Mouse (Mus musculus): ENCODE measurements around the gene Tdrd12. TPM values are rescaled to one million over a fixed set of nuclear protein-coding genes. Genes with fewer than 3 reads are reported as not detected.

Tdrd12 gene
- polyA plus RNA-seq (2012; rRNA removed; ENCODE audit: low replicate concordance), result 0.03 TPM in 1 of 2 replicates, not detected in the other

GRCm38 (mm10) chr7:35537562-35537961 lies at the start of gene Tdrd12:
Gene Tdrd12 (minus strand): TSS chr7:35537745.

GRCm38 (mm10) chr7:35586055-35586905 lies 48.7 kb upstream of the Tdrd12 start, which contains the start of gene Ankrd27:
Gene Ankrd27 (plus strand): TSS chr7:35586244.

GRCm38 (mm10) chr7:35585191-35586054 lies 47.9 kb upstream of the Tdrd12 start, which contains the start of gene Rgs9bp:
Gene Rgs9bp (minus strand): TSS chr7:35585582.

GRCm38 (mm10) chr7:35556205-35556603 lies 18.7 kb upstream of the Tdrd12 start, which contains the start of gene Nudt19:
Gene Nudt19 (minus strand): TSS chr7:35556304.

GRCm38 (mm10) chr7:35447996-35448846 lies 89.3 kb downstream of the Tdrd12 start, which contains the start of gene Slc7a9:
Gene Slc7a9 (plus strand): TSS chr7:35448796.

Other genes starting within 250 kb of the Tdrd12 start
- 5.1 and 6.9 TPM in 2 replicates for gene Gpatch1, start 219.3 kb downstream of the Tdrd12 start, polyA plus RNA-seq (2012; rRNA removed; ENCODE audit: low replicate concordance)
- gene Rhpn2, start 203.6 kb downstream of the Tdrd12 start, polyA plus RNA-seq (2012; rRNA removed; ENCODE audit: low replicate concordance), result 2.5 and 8.8 TPM in 2 replicates
- 3.9 and 5.1 TPM in 2 replicates for gene Faap24, start 140.9 kb downstream of the Tdrd12 start, polyA plus RNA-seq (2012; rRNA removed; ENCODE audit: low replicate concordance)
- 9.2 and 20.9 TPM in 2 replicates for gene Cep89, start 140.7 kb downstream of the Tdrd12 start, polyA plus RNA-seq (2012; rRNA removed; ENCODE audit: low replicate concordance)
- gene Slc7a9, start 88.9 kb downstream of the Tdrd12 start, polyA plus RNA-seq (2012; rRNA removed; ENCODE audit: low replicate concordance), result 0.08 TPM in 1 of 2 replicates, not detected in the other
- 34.2 and 35.4 TPM in 2 replicates for gene Nudt19, start 18.6 kb upstream of the Tdrd12 start, polyA plus RNA-seq (2012; rRNA removed; ENCODE audit: low replicate concordance)
- 0.06 and 0.10 TPM in 2 replicates for gene Rgs9bp, start 47.8 kb upstream of the Tdrd12 start, polyA plus RNA-seq (2012; rRNA removed; ENCODE audit: low replicate concordance)
- 30.6 and 44.5 TPM in 2 replicates for gene Ankrd27, start 48.5 kb upstream of the Tdrd12 start, polyA plus RNA-seq (2012; rRNA removed; ENCODE audit: low replicate concordance)
- gene Pdcd5, start 109.8 kb upstream of the Tdrd12 start, polyA plus RNA-seq (2012; rRNA removed; ENCODE audit: low replicate concordance), result 25.6 and 48.0 TPM in 2 replicates
- gene Dpy19l3, start 216.7 kb upstream of the Tdrd12 start, polyA plus RNA-seq (2012; rRNA removed; ENCODE audit: low replicate concordance), result 3.4 and 11.8 TPM in 2 replicates